In the genomic region with DNA sequence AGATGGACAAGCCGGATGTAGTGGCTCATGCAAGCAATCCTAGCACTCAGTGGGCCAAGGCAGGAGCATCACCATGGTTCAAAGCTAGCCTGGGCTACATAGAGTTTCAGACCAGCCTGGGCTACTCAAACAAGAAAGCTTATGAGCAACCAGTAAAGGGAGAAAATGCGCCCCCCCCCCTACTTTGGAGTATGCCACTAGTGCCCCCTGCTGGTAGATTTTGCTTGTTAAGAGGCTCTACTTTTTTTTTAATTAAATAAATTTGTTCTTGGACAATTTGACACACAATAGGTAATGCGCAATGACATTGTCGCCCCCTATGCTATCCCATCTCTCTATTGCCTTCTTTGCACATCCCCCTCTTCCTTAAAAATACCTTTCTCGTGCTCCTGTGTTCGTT, we compare ENCODE assay signal across 9 mouse cellular contexts. TPM values are rescaled to one million over a fixed set of nuclear protein-coding genes. Genes with fewer than 3 reads are reported as not detected.
DNase-seq lines count a peak whose midpoint lies in the region; ATAC-seq lines count a peak whose summit lies in the region.
"Had no signal": no experiment of that assay in that cellular context is flagged by ENCODE, and none has a peak within 500 bp of the region (broad histone marks: within the 10 kb centered on the region; RNA-seq: fewer than 3 reads in every experiment).

No protein-coding gene starts in this region.

- ATAC-seq in limb, embryonic 11.5 days (ENCODE audit: insufficient number of reproducible peaks, low FRiP score, low TSS enrichment, low read depth): no peak

- H3K27ac ChIP-seq in heart, embryonic 10.5 days: no peak overlapping the region
- no peak overlapping the region for H3K27ac ChIP-seq in limb, embryonic 11.5 days (replicated peaks; ENCODE audit: low read depth, low read length)

- H3K9me3 ChIP-seq in heart, embryonic 10.5 days: peaks cover 3% of the 10 kb centered on the region; the same call in 1 of the 2 replicates
- H3K9me3 ChIP-seq in limb, embryonic 11.5 days (ENCODE audit: control insufficient read depth, low read length): no peaks in the 10 kb centered on the region

- H3K4me2 ChIP-seq in limb, embryonic 11.5 days (ENCODE audit: low read depth, severe bottlenecking): no peak overlapping the region

- no peaks in the 10 kb centered on the region for H3K4me1 ChIP-seq in heart, embryonic 10.5 days
- no peaks in the 10 kb centered on the region for H3K4me1 ChIP-seq in limb, embryonic 11.5 days (ENCODE audit: control insufficient read depth, insufficient read depth, low read length)

- no peak overlapping the region for H3K9ac ChIP-seq in limb, embryonic 11.5 days (ENCODE audit: low read length)

- no peaks in the 10 kb centered on the region for H3K36me3 ChIP-seq in heart, embryonic 10.5 days
- no peaks in the 10 kb centered on the region for H3K36me3 ChIP-seq in limb, embryonic 11.5 days (ENCODE audit: control insufficient read depth, insufficient read depth, low read length)

- no peak overlapping the region for H3K4me3 ChIP-seq in heart, embryonic 10.5 days
- no peak overlapping the region for H3K4me3 ChIP-seq in limb, embryonic 11.5 days (ENCODE audit: low read depth, low read length)

- DNase-seq in heart, adult 8-10 months (ENCODE audit: low spot score): peak; percentile 26
- no peak for DNase-seq in heart, embryonic 10.5 days (ENCODE audit: low spot score)
- peak; percentile 12 to 29 for DNase-seq in right cerebral cortex, adult 2 months (ENCODE audit: low spot score in 2 of 2)
- no peak for DNase-seq in right cerebral cortex, postnatal 25 days
- peak; percentile 68 for DNase-seq in adipocyte (ENCODE audit: low spot score)
- peak; percentile 53 for DNase-seq in limb, embryonic 11.5 days (ENCODE audit: low spot score)
- peak; percentile 31 for DNase-seq in yolk sac, embryonic 10.5 days (ENCODE audit: low spot score)
- no peak for DNase-seq in right cerebral cortex, adult 18-20 months

- no peaks in the 10 kb centered on the region for H3K27me3 ChIP-seq in heart, embryonic 10.5 days (ENCODE audit: insufficient read depth, poor library complexity, severe bottlenecking)
- H3K27me3 ChIP-seq in limb, embryonic 11.5 days (ENCODE audit: control insufficient read depth, insufficient read depth, low read length): no peaks in the 10 kb centered on the region

- WGBS in heart, embryonic 10.5 days: 55% methylated on average over 6 of the region's 6 CpGs
- 63% methylated on average over 6 of the region's 6 CpGs for WGBS in limb, embryonic 11.5 days

RNA-seq across cellular contexts. Expression of a gene that starts 9.9 kb away (rescaled TPM):
- total RNA-seq in heart, adult 8-10 months (2022): 10 to 100 TPM; 24.9 to 31.1 (median 29.5) TPM
- polyA plus RNA-seq in heart, embryonic 10.5 days (2016; fragmentation: Nextera tagmentation; extraction: Ambion mirVana): 11.3 and 27.9 TPM in 2 replicates
- 0.05 TPM in 1 of 2 replicates, not detected in the other for polyA plus RNA-seq in limb, embryonic 11.5 days (2014; fragmentation: Nextera tagmentation; extraction: Ambion mirVana)

RNA-seq across cellular contexts. Expression of a gene that starts 45.4 kb away (rescaled TPM):
- total RNA-seq in heart, adult 8-10 months (2022): under 1 TPM in 3 of 4 experiments, not detected in 1; 0.09 to 0.14 (median 0.13) TPM
- polyA plus RNA-seq in heart, embryonic 10.5 days (2016; fragmentation: Nextera tagmentation; extraction: Ambion mirVana): 0.20 TPM in 1 of 2 replicates, not detected in the other
- not detected in 2 replicates for polyA plus RNA-seq in limb, embryonic 11.5 days (2014; fragmentation: Nextera tagmentation; extraction: Ambion mirVana)
- total RNA-seq: layer of hippocampus, postnatal 25 days had no signal

Comparison
In these comparisons a context has a peak if more than half of its experiments do, and no peak if none do; other contexts are left out.
1. DNase-seq: peak in heart, adult 8-10 months (single experiment), right cerebral cortex, adult 2 months (2 of 2), adipocyte (single experiment), limb, embryonic 11.5 days (single experiment) and yolk sac, embryonic 10.5 days (single experiment); none in heart, embryonic 10.5 days (single experiment), right cerebral cortex, postnatal 25 days (single experiment) and right cerebral cortex, adult 18-20 months (single experiment).
2. RNA of a gene that starts 9.9 kb away (polyA plus RNA-seq): 11.3 to 27.9 TPM in heart, embryonic 10.5 days; 0.05 TPM in limb, embryonic 11.5 days; every median in the first group is over 10 times any median in the second.